Mouse (Mus musculus): ENCODE results near the gene Tdgf1.

The Tdgf1 gene

DNA sequence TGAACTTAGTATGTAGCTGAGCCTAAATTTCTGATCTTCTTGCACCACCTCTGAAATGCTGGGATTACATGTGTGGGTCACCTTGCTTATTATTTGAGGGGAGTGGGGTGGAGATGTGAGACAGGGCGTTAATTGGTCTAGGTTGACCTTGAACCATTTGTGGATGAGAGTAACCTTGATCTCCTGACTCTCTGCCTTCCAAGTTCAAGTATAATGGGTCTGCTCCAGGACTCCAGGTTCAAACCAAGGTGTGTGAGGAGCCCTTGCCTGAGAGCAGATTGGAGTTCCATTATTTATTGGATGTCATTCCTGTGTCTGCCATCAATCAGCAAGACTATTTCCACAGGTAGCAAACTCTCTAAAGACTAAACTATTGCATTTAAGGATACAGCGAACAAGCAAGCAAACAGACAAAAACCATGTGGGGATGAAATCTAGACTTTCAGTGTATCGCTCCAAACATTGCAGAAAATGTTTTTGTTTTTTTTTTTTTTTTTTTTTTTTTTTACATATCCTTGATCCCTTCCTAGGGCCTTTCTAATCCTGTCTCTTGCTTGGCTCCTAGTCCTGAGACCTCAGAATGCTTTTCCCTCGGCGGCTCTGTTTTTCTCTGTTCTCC lies 7.1 kb upstream of the Tdgf1 start:
- DNase-seq = no peak

GRCm38 (mm10) chr9:110952398-110952797 lies 6.4 kb upstream of the Tdgf1 start:
- no peak for DNase-seq

- no peak for DNase-seq
Measured at GRCm38 (mm10) chr9:110951866-110952265, 5.9 kb upstream of the Tdgf1 start.

- DNase-seq = no peak
Measured at GRCm38 (mm10) chr9:110951397-110951796, 5.4 kb upstream of the Tdgf1 start, which contains the start of gene Lrrc2. Lrrc2 (plus strand) TSS chr9:110951545.

- DNase-seq = no peak
Measured at GRCm38 (mm10) chr9:110950109-110950508, 4.2 kb upstream of the Tdgf1 start.

DNA sequence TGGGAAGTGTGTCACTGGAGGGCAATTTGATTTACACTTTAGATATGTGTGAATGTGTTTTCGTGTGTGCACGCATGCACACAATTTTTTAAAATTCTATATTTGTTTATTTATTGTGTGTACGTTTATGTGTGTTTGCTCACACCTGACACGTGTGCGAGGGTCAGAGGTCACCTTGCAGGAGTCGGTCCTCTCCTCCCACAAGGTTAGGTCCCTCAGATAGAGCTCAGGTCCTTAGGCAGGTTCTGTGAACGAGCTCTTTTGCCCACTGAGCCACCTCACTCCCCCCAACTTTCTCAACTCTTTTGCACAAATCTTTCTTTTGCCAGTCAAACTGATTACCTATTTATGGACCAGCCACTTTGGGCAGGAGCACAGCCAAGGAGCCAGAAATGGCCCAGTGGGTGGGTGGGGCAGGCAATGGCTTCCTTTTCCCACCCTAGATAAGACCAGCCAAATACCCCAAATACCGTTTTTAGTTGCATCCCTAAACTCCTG lies 2.9 kb upstream of the Tdgf1 start:
- no peak for DNase-seq

GRCm38 (mm10) chr9:110947900-110948299 lies 1.9 kb upstream of the Tdgf1 start:
- DNase-seq = no peak

- no peak for DNase-seq
Measured at GRCm38 (mm10) chr9:110947261-110947661, 1.3 kb upstream of the Tdgf1 start.

- DNase-seq = no peak
Measured at GRCm38 (mm10) chr9:110946548-110947044, 638 bp upstream of the Tdgf1 start.

- DNase-seq = no peak
Measured at GRCm38 (mm10) chr9:110945343-110945742, 615 bp downstream of the Tdgf1 start.

DNA sequence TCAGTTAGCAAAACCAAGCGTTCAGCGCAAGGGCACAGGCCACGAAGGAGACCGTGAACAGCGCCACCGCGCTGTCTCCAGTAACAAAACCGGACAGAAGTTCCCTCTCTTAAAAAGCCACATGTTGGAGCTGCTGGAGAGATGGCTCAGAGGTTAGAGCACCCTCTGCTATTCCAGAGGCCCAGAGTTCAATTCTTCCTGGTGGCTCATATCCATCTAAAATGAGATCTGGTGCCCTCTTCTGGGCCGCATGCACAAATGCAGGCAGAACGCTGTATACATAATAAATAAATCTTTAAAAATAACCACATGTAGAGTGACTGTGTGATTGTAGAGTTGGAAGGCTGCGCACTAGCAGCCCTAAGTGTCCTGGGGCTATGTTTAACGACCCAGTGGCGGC lies 1.7 kb downstream of the Tdgf1 start:
- no peak for DNase-seq

DNA sequence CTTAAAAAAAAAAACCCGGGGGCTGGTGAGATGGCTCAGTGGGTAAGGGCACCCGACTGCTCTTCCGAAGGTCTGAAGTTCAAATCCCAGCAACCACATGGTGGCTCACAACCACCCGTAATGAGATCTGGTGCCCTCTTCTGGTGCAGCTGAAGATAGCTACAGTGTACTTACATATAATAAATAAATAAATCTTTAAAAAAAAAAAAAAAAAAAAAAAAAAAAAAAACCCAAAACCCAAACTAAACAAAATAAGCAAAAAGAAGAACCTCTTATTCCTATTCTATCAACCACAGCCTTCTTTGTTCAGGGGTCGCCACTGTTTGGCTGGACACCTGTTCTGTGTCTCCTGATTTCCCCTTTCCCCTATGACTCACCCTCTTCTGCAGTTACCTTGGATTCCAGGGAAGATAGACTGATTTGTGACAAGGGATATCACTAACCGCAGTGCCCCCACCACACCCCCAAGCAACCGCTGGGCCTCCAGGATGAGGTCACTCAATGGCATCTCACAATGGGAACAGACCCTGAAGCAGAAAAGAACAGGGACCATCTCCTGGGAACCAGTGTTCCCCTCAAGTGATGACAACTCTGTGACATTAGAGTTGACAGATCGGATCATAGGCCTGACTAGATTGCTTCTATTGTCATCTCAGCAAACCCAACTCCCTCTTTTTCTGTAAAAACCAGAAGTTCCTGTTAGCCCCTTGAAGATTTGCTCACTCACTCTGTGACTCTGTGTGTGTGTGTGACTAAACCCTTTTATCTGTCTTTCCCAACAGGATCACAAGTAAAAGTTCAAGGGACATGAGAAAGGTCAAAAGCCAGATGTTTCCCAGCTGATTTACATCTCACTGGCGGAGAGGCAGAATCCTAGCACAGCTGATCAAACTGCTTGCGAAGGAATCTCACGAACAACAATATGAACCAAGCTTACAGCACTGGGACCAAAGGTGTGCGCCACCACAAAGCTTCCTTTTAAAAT lies 8.2 kb downstream of the Tdgf1 start:
- no peak for DNase-seq

- DNase-seq = no peak
Measured at GRCm38 (mm10) chr9:110935941-110936340, 10.0 kb downstream of the Tdgf1 start.

DNA sequence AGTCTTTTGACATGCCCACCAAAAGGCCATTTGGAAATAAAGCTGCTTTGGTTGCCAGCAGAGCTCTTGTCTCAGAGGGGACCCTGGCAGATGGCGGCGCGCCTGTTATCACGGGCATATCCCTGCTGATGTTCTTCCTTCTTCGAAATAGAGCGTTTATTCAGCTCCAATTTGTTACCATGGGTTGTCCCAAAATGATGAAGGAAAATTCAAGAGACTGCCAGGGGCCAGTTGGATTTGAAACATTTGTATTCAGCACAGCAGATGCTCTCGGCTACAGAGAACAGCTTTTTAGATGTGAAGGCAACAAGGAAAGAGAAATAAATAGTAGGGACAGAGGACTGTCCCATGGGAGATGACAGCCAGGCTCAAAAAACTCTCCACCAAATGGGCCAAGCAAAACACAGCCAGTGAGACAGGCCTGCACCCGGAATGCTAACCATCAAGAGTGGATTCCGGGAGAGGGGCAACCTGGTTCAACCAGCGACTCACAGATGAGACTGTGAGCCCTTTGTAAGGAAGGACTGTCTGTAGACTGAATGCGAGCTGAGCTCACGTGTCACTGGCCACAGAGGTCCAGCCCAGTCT lies 12.0 kb downstream of the Tdgf1 start:
- DNase-seq = no peak

DNA sequence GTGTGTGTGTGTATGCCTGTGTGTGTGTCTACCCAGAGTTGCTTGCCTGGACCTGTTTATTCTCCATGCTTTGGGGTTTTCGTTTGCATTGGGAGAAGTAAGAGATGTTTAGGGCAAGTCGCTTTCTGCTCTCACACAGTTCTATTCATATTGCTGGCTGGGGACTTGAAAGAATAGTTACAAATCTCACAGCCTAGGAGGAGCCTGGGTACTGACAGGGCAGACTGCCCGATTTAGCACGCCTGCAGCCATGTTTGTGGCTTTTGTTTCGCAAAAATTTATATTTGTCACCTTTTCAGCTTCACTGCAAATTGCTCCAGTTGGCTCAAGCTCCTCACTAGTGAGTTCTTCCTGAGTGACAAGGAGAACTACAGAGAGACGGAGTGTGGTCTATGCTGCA lies 14.4 kb downstream of the Tdgf1 start:
- DNase-seq = no peak

- DNase-seq = peak; percentile 74
Measured at GRCm38 (mm10) chr9:110922759-110923158, 23.2 kb downstream of the Tdgf1 start.

DNA sequence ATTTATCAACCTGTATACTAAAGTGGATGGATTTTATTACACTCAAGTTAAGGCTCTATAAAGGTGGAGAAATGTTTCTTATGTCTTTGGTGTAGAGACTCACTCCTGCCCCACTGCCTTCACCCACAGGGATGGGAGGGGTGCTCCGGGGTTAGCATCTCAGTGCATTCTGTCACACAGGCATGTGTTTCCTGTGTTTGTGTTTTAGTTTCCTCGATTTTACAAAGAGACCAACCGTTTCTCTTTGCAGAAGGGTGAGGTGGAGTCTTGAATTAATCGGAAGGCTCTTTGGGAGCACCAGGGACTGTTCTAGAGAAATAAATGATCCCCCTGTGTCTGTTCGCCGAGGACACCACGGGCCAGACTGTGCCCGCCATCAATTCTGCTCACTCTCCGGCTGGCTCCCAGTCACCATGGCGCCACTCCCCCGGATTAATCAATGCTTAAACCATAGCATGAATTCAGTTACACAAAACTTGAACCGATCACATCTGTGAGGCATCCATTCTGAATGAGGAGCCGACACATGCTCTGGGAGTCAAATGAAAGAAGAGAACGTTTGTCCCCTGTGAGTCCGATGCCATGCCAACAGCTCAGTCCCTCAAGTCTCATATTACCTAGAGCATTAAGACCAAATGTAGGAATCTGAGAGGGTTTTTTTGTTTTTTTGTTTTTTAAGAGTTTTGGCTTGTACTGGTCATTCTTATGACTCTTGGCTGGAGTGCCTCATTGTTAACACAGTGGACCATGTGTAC lies 25.1 kb downstream of the Tdgf1 start:
- DNase-seq = no peak

GRCm38 (mm10) chr9:110916786-110917185 lies 29.2 kb downstream of the Tdgf1 start, which contains the start of gene Fam240a:
Fam240a (minus strand) TSS chr9:110916861.
- no peak for DNase-seq

DNA sequence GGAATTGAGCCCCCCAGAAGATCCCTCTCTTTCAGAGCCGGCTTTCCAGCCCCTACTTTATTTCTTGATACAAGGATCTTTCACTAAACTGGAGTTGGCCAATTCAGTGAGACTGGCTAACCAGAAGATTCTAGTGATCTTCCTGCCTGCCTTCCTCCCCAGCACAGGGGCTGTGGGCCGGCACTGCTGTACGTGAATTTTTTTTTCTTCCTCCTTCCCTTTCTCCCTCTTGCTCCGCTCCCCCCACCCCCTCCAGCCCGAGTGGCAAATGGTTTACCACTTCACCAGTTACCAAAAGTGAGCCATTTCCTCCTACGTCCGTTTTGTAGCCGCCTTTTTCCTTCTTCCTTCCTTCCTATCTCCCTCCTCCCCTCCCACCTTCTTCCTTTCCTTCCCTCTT lies 30.5 kb downstream of the Tdgf1 start:
- no peak for DNase-seq

- DNase-seq = no peak
Measured at GRCm38 (mm10) chr9:110914631-110915236, 31.2 kb downstream of the Tdgf1 start.

- no peak for DNase-seq
Measured at GRCm38 (mm10) chr9:110909371-110909967, 36.5 kb downstream of the Tdgf1 start.

GRCm38 (mm10) chr9:110908631-110909016 lies 37.3 kb downstream of the Tdgf1 start:
- no peak for DNase-seq

All from liver (tissue).